Mouse (Mus musculus) stomach, postnatal 0 days (tissue): Measurements from ENCODE around the gene Myd88. TPM values are rescaled to one million over a fixed set of nuclear protein-coding genes. Genes with fewer than 3 reads are reported as not detected.

Experiments used
- ATAC-seq: fragments of 200-750 bp; cut with Nextera tagmentation; 2 replicates; pipeline ENCODE4 v1.8.0; 2017; ENCODE audit not compliant: low FRiP score, low TSS enrichment
- DNase-seq: peaks from one replicate; pipeline ENCODE4 v3.0.0-alpha.2; 2016; ENCODE audit warnings: low spot score
- H3K27ac ChIP-seq: fragments of 300-500 bp; sonication (generic); replicated peaks from 2 replicates; pipeline ENCODE4 v1.5.1; 2014; ENCODE audit warnings: mild to moderate bottlenecking, control low read depth
- H3K27me3 ChIP-seq: fragments of 300-500 bp; sonication (generic); 2 replicates; pipeline ENCODE4 v1.6.1; 2014; ENCODE audit warnings: low read length; ENCODE audit not compliant: control insufficient read depth, insufficient read depth
- H3K36me3 ChIP-seq: fragments of 300-500 bp; sonication (generic); 2 replicates; pipeline ENCODE4 v1.6.1; 2014; ENCODE audit warnings: low read length, mixed read lengths; ENCODE audit not compliant: control insufficient read depth, insufficient read depth
- H3K4me1 ChIP-seq: fragments of 300-500 bp; sonication (generic); replicated peaks from 2 replicates; pipeline ENCODE4 v1.6.1; 2014; ENCODE audit warnings: antibody characterized with exemption; ENCODE audit not compliant: control insufficient read depth, insufficient read depth
- H3K4me2 ChIP-seq: fragments of 300-500 bp; sonication (generic); replicated peaks from 2 replicates; pipeline ENCODE4 v1.6.1; 2014; ENCODE audit warnings: low read depth, mild to moderate bottlenecking, control low read depth, moderate library complexity
- H3K4me3 ChIP-seq: fragments of 300-500 bp; sonication (generic); 2 replicates; pipeline ENCODE4 v1.5.1; 2014; ENCODE audit warnings: low read depth, low read length, control low read depth
- H3K9ac ChIP-seq: fragments of 300-500 bp; sonication (generic); 2 replicates; pipeline ENCODE4 v1.6.1; 2014; ENCODE audit warnings: mild to moderate bottlenecking, low read length, control low read depth, mixed read lengths
- H3K9me3 ChIP-seq: fragments of 300-500 bp; sonication (generic); 2 replicates; pipeline ENCODE4 v1.6.1; 2016; ENCODE audit warnings: low read length; ENCODE audit not compliant: control insufficient read depth
- CTCF ChIP-seq: IDR thresholded peaks from 2 replicates; pipeline ENCODE4 v1.5.1; 2016; ENCODE audit warnings: antibody characterized with exemption, low read depth, mild to moderate bottlenecking, moderate library complexity
- EP300 ChIP-seq: optimal IDR thresholded peaks from 2 replicates; pipeline ENCODE3; 2016; ENCODE audit warnings: antibody characterized with exemption
- WGBS: fragments of 180-500 bp; shearing (Covaris S2); extraction: QIAGEN DNeasy Blood & Tissue Kit; methylation state at CpG from one replicate; pipeline ENCODE4 v1.1.7; 2014; 5-methylcytosine and 5-hydroxymethylcytosine counted together
- polyA plus RNA-seq: library from polyadenylated mRNA; unstranded; fragments of >200 nt; fragmentation: Nextera tagmentation; extraction: Ambion mirVana; gene quantifications from 2 replicates; pipeline ENCODE4 v1.2.1, GENCODE M21; 2015

Myd88 gene
- 40.8 and 41.5 TPM in 2 replicates for polyA plus RNA-seq

GRCm38 (mm10) chr9:119340909-119341816, at the start of gene Myd88:
Gene Myd88 (minus strand): TSS chr9:119341411.
- Histone ChIP-seq H3K4me1 (peaks cover 5% of the 10 kb centered on the region), H3K27ac (peak within 1 kb of the TSS; percentile 93), H3K4me3 (peak within 1 kb of the TSS; percentile 63), H3K9me3 (no peaks in the 10 kb centered on the region), H3K4me2 (peak within 1 kb of the TSS; percentile 70), H3K27me3 (no peaks in the 10 kb centered on the region), H3K36me3 (peaks cover 15% of the 10 kb centered on the region), H3K9ac (peak within 1 kb of the TSS; percentile 86)
- DNase-seq = peak; percentile 98
- WGBS = under 1% methylated on average over 68 of the region's 68 CpGs
- ATAC-seq = peak; percentile 97
- TF ChIP-seq EP300 (no peak), CTCF (no peak)

- no peak for TF ChIP-seq EP300
- no peak for TF ChIP-seq CTCF
- DNase-seq (no peak), ATAC-seq (no peak)
- H3K4me2 ChIP-seq = no peak overlapping the region
- no peak overlapping the region for H3K9ac ChIP-seq
- no peak overlapping the region for H3K4me3 ChIP-seq
- H3K27ac ChIP-seq = no peak overlapping the region
- no peaks in the 10 kb centered on the region for H3K4me1 ChIP-seq
- 79% methylated on average over 2 of the region's 2 CpGs for WGBS
- H3K9me3 ChIP-seq = no peaks in the 10 kb centered on the region
- no peaks in the 10 kb centered on the region for H3K36me3 ChIP-seq
- H3K27me3 ChIP-seq = no peaks in the 10 kb centered on the region
Observed at GRCm38 (mm10) chr9:119390214-119390613, 49.0 kb upstream of the Myd88 start.

GRCm38 (mm10) chr9:119388956-119389355, 47.7 kb upstream of the Myd88 start:
- Histone ChIP-seq H3K27ac (no peak overlapping the region), H3K9ac (no peak overlapping the region), H3K4me1 (no peaks in the 10 kb centered on the region), H3K4me3 (no peak overlapping the region), H3K27me3 (no peaks in the 10 kb centered on the region), H3K36me3 (no peaks in the 10 kb centered on the region), H3K4me2 (no peak overlapping the region), H3K9me3 (no peaks in the 10 kb centered on the region)
- TF ChIP-seq CTCF = no peak
- no peak for TF ChIP-seq EP300
- ATAC-seq (no peak), DNase-seq (peak; percentile 23)
- 51% methylated on average over 5 of the region's 5 CpGs for WGBS

- DNase-seq (no peak), ATAC-seq (no peak)
- 56% methylated on average over 6 of the region's 6 CpGs for WGBS
- H3K36me3 ChIP-seq = no peaks in the 10 kb centered on the region
- no peaks in the 10 kb centered on the region for H3K9me3 ChIP-seq
- H3K27me3 ChIP-seq = no peaks in the 10 kb centered on the region
- H3K4me1 ChIP-seq = no peaks in the 10 kb centered on the region
- H3K4me3 ChIP-seq = no peak overlapping the region
- no peak overlapping the region for H3K27ac ChIP-seq
- no peak for TF ChIP-seq EP300
- TF ChIP-seq CTCF = no peak
- H3K9ac ChIP-seq = no peak overlapping the region
- H3K4me2 ChIP-seq = no peak overlapping the region
Observed at GRCm38 (mm10) chr9:119382603-119383002, 41.4 kb upstream of the Myd88 start.

- no peaks in the 10 kb centered on the region for H3K27me3 ChIP-seq
- ATAC-seq (no peak), DNase-seq (no peak)
- H3K4me2 ChIP-seq = no peak overlapping the region
- no peak overlapping the region for H3K27ac ChIP-seq
- H3K9ac ChIP-seq = no peak overlapping the region
- H3K4me1 ChIP-seq = no peaks in the 10 kb centered on the region
- no peaks in the 10 kb centered on the region for H3K9me3 ChIP-seq
- 81% methylated on average over 4 of the region's 4 CpGs for WGBS
- H3K4me3 ChIP-seq = no peak overlapping the region
- no peaks in the 10 kb centered on the region for H3K36me3 ChIP-seq
- TF ChIP-seq CTCF (no peak), EP300 (no peak)
Observed at GRCm38 (mm10) chr9:119378231-119378630, 37.0 kb upstream of the Myd88 start.

GRCm38 (mm10) chr9:119375556-119375955, 34.3 kb upstream of the Myd88 start:
- 57% methylated on average over 6 of the region's 6 CpGs for WGBS
- no peaks in the 10 kb centered on the region for H3K4me1 ChIP-seq
- DNase-seq (no peak), ATAC-seq (no peak)
- H3K27me3 ChIP-seq = no peaks in the 10 kb centered on the region
- no peak overlapping the region for H3K4me2 ChIP-seq
- H3K4me3 ChIP-seq = no peak overlapping the region
- H3K9ac ChIP-seq = no peak overlapping the region
- TF ChIP-seq CTCF = no peak
- no peak for TF ChIP-seq EP300
- no peaks in the 10 kb centered on the region for H3K9me3 ChIP-seq
- no peaks in the 10 kb centered on the region for H3K36me3 ChIP-seq
- no peak overlapping the region for H3K27ac ChIP-seq
